Mouse (Mus musculus): ENCODE data around the gene Foxd3. TPM values are rescaled to one million over a fixed set of nuclear protein-coding genes. Genes with fewer than 3 reads are reported as not detected.
A peak's percentile ranks its signal among the peaks of the same experiment; 100 is the strongest.

The Foxd3 gene
- polyA plus RNA-seq, 2 experiments = 0.81 to 3.3 TPM

DNA sequence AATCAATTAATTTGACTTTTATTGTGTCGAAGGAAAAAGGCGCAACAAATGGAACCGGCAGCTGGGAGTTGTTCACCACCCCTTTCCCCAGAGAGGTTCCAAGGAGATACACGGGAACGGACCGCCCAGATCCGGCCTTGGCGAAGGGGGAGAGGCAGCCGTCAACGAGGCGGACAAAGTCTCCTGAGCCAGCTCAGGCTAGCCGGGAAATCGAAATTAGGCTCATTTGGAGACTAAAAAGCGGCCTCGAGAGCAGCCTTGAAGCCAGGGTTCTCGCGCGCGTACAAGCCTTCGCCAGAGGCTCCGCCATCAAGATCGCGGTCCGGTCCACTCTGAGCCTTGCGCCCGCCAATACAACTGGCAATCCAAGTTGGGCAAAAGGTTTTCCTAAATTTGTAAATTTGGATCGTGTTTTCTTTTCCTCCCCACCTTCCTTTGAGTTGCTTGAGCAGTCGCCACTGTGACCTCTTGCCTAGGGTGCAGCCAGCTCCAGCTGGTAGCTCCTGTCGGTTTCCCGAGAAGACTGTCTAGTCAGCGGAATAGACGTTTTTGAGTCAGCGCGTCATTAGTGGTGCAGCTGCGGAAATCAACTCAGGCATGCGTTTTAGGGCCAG lies 2.4 kb upstream of the Foxd3 start:
- Histone ChIP-seq H3K36me3 (ENCODE audit: control insufficient read depth, insufficient read depth, low read length) (no peaks in the 10 kb centered on the region), H3K27me3 (ENCODE audit: control insufficient read depth, insufficient read depth, low read length) (peaks cover 95% of the 10 kb centered on the region), H3K27ac (replicated peaks; ENCODE audit: low read depth, low read length) (no peak overlapping the region), H3K4me2 (replicated peaks; ENCODE audit: low read depth, low read length, severe bottlenecking) (no peak overlapping the region), H3K9me3 (ENCODE audit: control insufficient read depth, low read length) (no peaks in the 10 kb centered on the region), H3K4me1 (ENCODE audit: control insufficient read depth, insufficient read depth, low read length) (peaks cover 9% of the 10 kb centered on the region), H3K4me3 (replicated peaks; ENCODE audit: low read length) (no peak overlapping the region), H3K9ac (ENCODE audit: low read depth, low read length, severe bottlenecking) (no peak overlapping the region)
- WGBS = 1% methylated on average over 34 of the region's 36 CpGs
- ATAC-seq (ENCODE audit: low FRiP score, low read depth) (no peak), DNase-seq (ENCODE audit: low spot score) (no peak)
- TF ChIP-seq POLR2A (IDR thresholded peaks at IDR 0.05; ENCODE audit: borderline replicate concordance, extremely low read depth, insufficient read depth, insufficient read length) = no peak

DNA sequence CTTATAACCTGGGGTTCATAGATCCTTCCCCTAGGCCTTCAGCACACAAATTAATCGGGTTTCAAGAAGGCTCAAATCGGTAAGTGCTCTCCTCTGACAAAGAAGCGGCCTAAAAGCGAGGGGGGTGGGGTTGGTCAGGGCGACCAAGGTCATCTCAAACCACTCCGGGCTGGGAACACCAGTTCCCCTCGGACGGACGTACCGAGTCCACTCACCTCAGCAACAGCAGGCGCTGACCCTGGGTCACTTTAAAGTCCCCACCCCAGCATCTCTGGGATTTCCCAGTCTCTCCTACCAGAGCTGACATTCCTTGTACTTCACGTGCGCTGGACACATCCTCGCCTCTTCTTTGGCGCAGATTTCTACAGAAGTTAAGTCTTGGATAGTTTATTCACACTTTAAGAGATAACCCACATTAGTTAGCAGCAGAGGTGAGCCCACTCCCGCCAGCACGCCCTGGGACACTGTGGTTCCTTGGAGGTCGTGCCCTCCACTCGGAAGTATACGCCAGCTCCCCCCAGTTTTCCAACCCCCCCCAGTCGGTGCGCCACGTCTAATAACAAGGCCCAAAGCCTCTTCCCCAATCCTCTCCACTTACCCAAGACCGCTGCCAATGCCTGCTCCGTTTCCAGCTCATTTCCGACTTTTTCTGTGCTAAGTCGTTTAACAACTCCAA lies 1.3 kb upstream of the Foxd3 start:
- Histone ChIP-seq H3K4me3 (replicated peaks; ENCODE audit: low read length) (no peak overlapping the region), H3K27me3 (ENCODE audit: control insufficient read depth, insufficient read depth, low read length) (peaks cover 96% of the 10 kb centered on the region), H3K36me3 (ENCODE audit: control insufficient read depth, insufficient read depth, low read length) (no peaks in the 10 kb centered on the region), H3K4me2 (replicated peaks; ENCODE audit: low read depth, low read length, severe bottlenecking) (no peak overlapping the region), H3K9me3 (ENCODE audit: control insufficient read depth, low read length) (no peaks in the 10 kb centered on the region), H3K4me1 (ENCODE audit: control insufficient read depth, insufficient read depth, low read length) (peaks cover 9% of the 10 kb centered on the region), H3K9ac (ENCODE audit: low read depth, low read length, severe bottlenecking) (no peak overlapping the region), H3K27ac (replicated peaks; ENCODE audit: low read depth, low read length) (no peak overlapping the region)
- TF ChIP-seq POLR2A (IDR thresholded peaks at IDR 0.05; ENCODE audit: borderline replicate concordance, extremely low read depth, insufficient read depth, insufficient read length) = no peak
- DNase-seq (ENCODE audit: low spot score) = no peak
- ATAC-seq (ENCODE audit: low FRiP score, low read depth) = no peak
- 2% methylated on average over 27 of the region's 27 CpGs for WGBS

DNA sequence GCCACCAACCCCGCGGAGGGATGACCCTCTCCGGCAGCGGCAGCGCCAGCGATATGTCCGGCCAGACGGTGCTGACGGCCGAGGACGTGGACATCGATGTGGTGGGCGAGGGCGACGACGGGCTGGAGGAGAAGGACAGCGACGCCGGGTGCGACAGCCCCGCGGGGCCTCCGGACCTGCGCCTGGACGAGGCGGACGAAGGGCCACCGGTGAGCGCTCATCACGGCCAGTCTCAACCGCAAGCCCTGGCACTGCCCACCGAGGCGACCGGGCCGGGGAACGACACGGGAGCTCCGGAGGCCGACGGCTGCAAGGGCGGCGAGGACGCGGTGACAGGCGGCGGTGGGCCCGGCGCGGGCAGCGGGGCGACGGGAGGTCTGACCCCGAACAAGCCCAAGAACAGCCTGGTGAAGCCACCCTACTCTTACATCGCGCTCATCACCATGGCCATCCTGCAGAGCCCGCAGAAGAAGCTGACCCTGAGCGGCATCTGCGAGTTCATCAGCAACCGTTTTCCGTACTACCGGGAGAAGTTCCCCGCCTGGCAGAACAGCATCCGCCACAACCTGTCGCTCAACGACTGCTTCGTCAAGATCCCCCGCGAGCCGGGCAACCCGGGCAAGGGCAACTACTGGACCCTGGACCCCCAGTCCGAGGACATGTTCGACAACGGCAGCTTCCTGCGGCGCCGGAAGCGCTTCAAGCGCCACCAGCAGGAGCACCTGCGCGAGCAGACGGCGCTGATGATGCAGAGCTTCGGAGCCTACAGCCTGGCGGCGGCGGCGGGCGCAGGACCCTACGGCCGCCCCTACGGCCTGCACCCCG lies 718 bp downstream of the Foxd3 start:
- DNase-seq (ENCODE audit: low spot score) = no peak
- peak overlapping the region; percentile 36 for H3K4me3 ChIP-seq (replicated peaks; ENCODE audit: low read length)
- no peaks in the 10 kb centered on the region for H3K9me3 ChIP-seq (ENCODE audit: control insufficient read depth, low read length)
- H3K9ac ChIP-seq (ENCODE audit: low read depth, low read length, severe bottlenecking) = no peak overlapping the region
- H3K4me1 ChIP-seq (ENCODE audit: control insufficient read depth, insufficient read depth, low read length) = peaks cover 4% of the 10 kb centered on the region; the same call in 1 of the 2 replicates
- TF ChIP-seq POLR2A (IDR thresholded peaks at IDR 0.05; ENCODE audit: borderline replicate concordance, extremely low read depth, insufficient read depth, insufficient read length) = no peak
- WGBS = 2% methylated on average over 69 of the region's 92 CpGs
- H3K4me2 ChIP-seq (replicated peaks; ENCODE audit: low read depth, low read length, severe bottlenecking) = peak overlapping the region; percentile 41
- H3K27me3 ChIP-seq (ENCODE audit: control insufficient read depth, insufficient read depth, low read length) = peaks cover 95% of the 10 kb centered on the region
- H3K36me3 ChIP-seq (ENCODE audit: control insufficient read depth, insufficient read depth, low read length) = no peaks in the 10 kb centered on the region
- no peak overlapping the region for H3K27ac ChIP-seq (replicated peaks; ENCODE audit: low read depth, low read length)
- no peak for ATAC-seq (ENCODE audit: low FRiP score, low read depth)

DNA sequence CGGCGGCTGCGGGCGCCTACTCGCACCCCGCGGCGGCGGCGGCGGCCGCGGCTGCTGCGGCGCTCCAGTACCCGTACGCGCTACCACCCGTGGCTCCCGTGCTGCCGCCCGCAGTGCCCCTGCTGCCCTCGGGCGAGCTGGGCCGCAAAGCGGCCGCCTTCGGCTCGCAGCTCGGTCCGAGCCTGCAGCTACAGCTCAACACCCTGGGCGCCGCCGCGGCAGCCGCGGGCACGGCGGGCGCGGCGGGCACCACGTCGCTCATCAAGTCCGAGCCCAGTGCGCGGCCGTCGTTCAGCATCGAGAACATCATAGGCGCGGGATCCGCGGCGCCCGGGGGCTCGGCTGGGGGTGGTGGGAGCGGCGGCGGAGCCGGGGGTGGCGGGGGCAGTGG lies 1.3 kb downstream of the Foxd3 start:
- H3K4me1 ChIP-seq (ENCODE audit: control insufficient read depth, insufficient read depth, low read length) = peaks cover 4% of the 10 kb centered on the region; the same call in 1 of the 2 replicates
- peaks cover 95% of the 10 kb centered on the region for H3K27me3 ChIP-seq (ENCODE audit: control insufficient read depth, insufficient read depth, low read length)
- no peaks in the 10 kb centered on the region for H3K9me3 ChIP-seq (ENCODE audit: control insufficient read depth, low read length)
- H3K4me3 ChIP-seq (replicated peaks; ENCODE audit: low read length) = peak overlapping the region; percentile 36
- ATAC-seq (ENCODE audit: low FRiP score, low read depth) (no peak), DNase-seq (ENCODE audit: low spot score) (no peak)
- 0 out of 2 replicates have a peak overlapping the region, but pooled peaks have one; percentile 6 for H3K9ac ChIP-seq (ENCODE audit: low read depth, low read length, severe bottlenecking)
- H3K36me3 ChIP-seq (ENCODE audit: control insufficient read depth, insufficient read depth, low read length) = no peaks in the 10 kb centered on the region
- no peak overlapping the region for H3K27ac ChIP-seq (replicated peaks; ENCODE audit: low read depth, low read length)
- WGBS = under 1% methylated on average over 26 of the region's 62 CpGs
- TF ChIP-seq POLR2A (IDR thresholded peaks at IDR 0.05; ENCODE audit: borderline replicate concordance, extremely low read depth, insufficient read depth, insufficient read length) = no peak
- peak overlapping the region; percentile 41 for H3K4me2 ChIP-seq (replicated peaks; ENCODE audit: low read depth, low read length, severe bottlenecking)

DNA sequence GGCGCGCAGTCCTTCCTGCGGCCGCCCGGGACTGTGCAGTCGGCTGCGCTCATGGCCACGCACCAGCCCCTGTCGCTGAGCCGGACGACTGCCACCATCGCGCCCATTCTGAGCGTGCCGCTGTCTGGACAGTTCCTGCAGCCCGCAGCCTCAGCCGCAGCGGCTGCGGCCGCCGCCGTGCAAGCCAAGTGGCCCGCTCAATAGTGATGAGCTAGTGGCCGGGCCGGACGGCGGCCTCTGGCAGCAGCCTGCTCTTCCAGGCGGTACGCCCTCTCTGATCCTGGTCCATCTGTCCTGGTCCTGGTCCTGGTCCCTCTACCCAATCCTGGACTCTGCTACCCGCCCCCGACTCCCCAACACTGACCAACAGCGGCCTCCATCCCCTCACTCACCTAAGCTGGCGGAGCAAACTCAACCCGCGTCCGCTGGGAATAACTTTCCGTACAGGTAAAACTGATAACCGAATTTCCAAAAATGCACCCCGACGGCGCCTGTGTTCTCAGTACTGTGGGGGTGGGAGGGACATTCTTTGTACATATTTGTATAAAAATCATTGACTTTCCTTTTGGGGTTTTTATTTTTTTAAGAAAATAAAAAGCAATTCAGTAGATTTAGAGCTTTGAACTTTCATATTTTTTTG lies 1.9 kb downstream of the Foxd3 start:
- H3K27ac ChIP-seq (replicated peaks; ENCODE audit: low read depth, low read length) = no peak overlapping the region
- peaks cover 4% of the 10 kb centered on the region; the same call in 1 of the 2 replicates for H3K4me1 ChIP-seq (ENCODE audit: control insufficient read depth, insufficient read depth, low read length)
- 2% methylated on average over 23 of the region's 41 CpGs for WGBS
- DNase-seq (ENCODE audit: low spot score) = no peak
- H3K4me2 ChIP-seq (replicated peaks; ENCODE audit: low read depth, low read length, severe bottlenecking) = peak overlapping the region; percentile 41
- H3K27me3 ChIP-seq (ENCODE audit: control insufficient read depth, insufficient read depth, low read length) = peaks cover 95% of the 10 kb centered on the region
- peak overlapping the region; percentile 36 for H3K4me3 ChIP-seq (replicated peaks; ENCODE audit: low read length)
- H3K36me3 ChIP-seq (ENCODE audit: control insufficient read depth, insufficient read depth, low read length) = no peaks in the 10 kb centered on the region
- 0 out of 2 replicates have a peak overlapping the region, but pooled peaks have one; percentile 6 for H3K9ac ChIP-seq (ENCODE audit: low read depth, low read length, severe bottlenecking)
- no peaks in the 10 kb centered on the region for H3K9me3 ChIP-seq (ENCODE audit: control insufficient read depth, low read length)
- no peak for TF ChIP-seq POLR2A (IDR thresholded peaks at IDR 0.05; ENCODE audit: borderline replicate concordance, extremely low read depth, insufficient read depth, insufficient read length)
- no peak for ATAC-seq (ENCODE audit: low FRiP score, low read depth)

Measured in limb, embryonic 14.5 days (tissue).